Mouse (Mus musculus): ENCODE measurements at regions not wholly inside any gene's neighbourhood (a gene's known extent, or its start where the extent isn't known, plus 50 kb on each side); places are given as distances from the start of the nearest gene placed in this dataset.

DNA sequence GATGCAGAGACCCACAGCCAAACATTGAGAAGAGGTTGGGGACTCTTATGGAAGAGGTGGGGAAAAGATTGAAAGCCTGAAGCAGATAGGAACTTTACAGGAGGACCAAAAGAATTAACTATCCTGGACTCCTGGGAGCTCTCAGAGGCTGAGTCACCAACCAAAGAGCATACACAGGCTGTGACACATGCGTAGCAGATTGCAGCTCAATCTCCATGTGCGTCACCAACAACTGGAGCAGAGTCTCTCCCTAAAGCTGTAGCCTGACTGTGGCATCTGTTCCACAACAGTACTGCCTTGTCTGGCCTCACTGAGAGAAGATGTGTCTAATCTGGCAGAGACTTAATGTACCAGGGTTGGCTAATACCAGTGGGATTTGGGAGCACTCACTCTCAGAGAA lies 185.7 kb upstream of the Clec14a start:
- WGBS, result 90% methylated on average over 2 of the region's 2 CpGs
- no peak overlapping the region for H3K27ac ChIP-seq (ENCODE audit: insufficient read depth, low read depth, low read length)
- H3K36me3 ChIP-seq (ENCODE audit: control insufficient read depth, insufficient read depth, low read length), result no peaks in the 10 kb centered on the region
- H3K4me3 ChIP-seq (ENCODE audit: insufficient read depth, low read depth, low read length), result no peak overlapping the region
- no peaks in the 10 kb centered on the region for H3K27me3 ChIP-seq (replicated peaks; ENCODE audit: control insufficient read depth, insufficient read depth, low read length)
- no peak for DNase-seq
- TF ChIP-seq CTCF (conservative IDR thresholded peaks at IDR 0.05; ENCODE audit: insufficient read depth, insufficient read length, low read depth, low read length), result no peak
- TF ChIP-seq POLR2A (IDR thresholded peaks at IDR 0.05; ENCODE audit: low read depth, low read length), result no peak
- H3K4me1 ChIP-seq (ENCODE audit: control insufficient read depth, insufficient read depth, low read length), result no peaks in the 10 kb centered on the region

DNA sequence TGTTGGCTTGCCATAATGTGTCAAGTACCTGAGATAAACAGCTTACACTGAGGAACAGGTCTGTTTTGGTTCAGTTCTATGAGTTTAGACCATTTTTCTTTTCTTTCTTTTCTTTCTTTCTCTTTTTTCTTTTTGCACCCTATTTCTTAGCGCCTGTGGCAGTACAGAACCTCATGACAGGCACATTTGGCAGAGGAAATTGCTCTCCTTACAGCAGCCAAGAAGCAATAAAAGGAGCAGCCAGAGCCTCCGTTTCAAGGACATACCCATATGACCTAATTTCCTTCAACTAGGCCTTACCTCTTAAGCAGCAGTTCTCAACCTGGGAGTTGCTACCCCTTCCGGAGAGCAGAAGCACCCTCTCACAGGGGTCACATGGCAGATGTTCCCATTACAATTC lies 173.9 kb upstream of the Clec14a start:
- DNase-seq, result peak; percentile 16
- H3K27me3 ChIP-seq (replicated peaks; ENCODE audit: control insufficient read depth, insufficient read depth, low read length), result no peaks in the 10 kb centered on the region
- 58% methylated on average over 3 of the region's 3 CpGs for WGBS
- H3K4me3 ChIP-seq (ENCODE audit: insufficient read depth, low read depth, low read length), result no peak overlapping the region
- H3K27ac ChIP-seq (ENCODE audit: insufficient read depth, low read depth, low read length), result no peak overlapping the region
- TF ChIP-seq CTCF (conservative IDR thresholded peaks at IDR 0.05; ENCODE audit: insufficient read depth, insufficient read length, low read depth, low read length), result no peak
- TF ChIP-seq POLR2A (IDR thresholded peaks at IDR 0.05; ENCODE audit: low read depth, low read length), result no peak
- no peaks in the 10 kb centered on the region for H3K36me3 ChIP-seq (ENCODE audit: control insufficient read depth, insufficient read depth, low read length)
- H3K4me1 ChIP-seq (ENCODE audit: control insufficient read depth, insufficient read depth, low read length), result no peaks in the 10 kb centered on the region

- Histone ChIP-seq H3K4me3 (ENCODE audit: insufficient read depth, low read depth, low read length) (no peak overlapping the region), H3K27ac (ENCODE audit: insufficient read depth, low read depth, low read length) (no peak overlapping the region), H3K27me3 (replicated peaks; ENCODE audit: control insufficient read depth, insufficient read depth, low read length) (no peaks in the 10 kb centered on the region), H3K36me3 (ENCODE audit: control insufficient read depth, insufficient read depth, low read length) (no peaks in the 10 kb centered on the region), H3K4me1 (ENCODE audit: control insufficient read depth, insufficient read depth, low read length) (no peaks in the 10 kb centered on the region)
- no peak for TF ChIP-seq POLR2A (IDR thresholded peaks at IDR 0.05; ENCODE audit: low read depth, low read length)
- no peak for TF ChIP-seq CTCF (conservative IDR thresholded peaks at IDR 0.05; ENCODE audit: insufficient read depth, insufficient read length, low read depth, low read length)
- DNase-seq, result no peak
- 89% methylated on average over 2 of the region's 2 CpGs for WGBS
These were observed 172.9 kb upstream of the Clec14a start for GRCm38 (mm10) chr12:58441962-58442361.

GRCm38 (mm10) chr12:58440666-58441065 lies 171.6 kb upstream of the Clec14a start:
- Histone ChIP-seq H3K4me3 (ENCODE audit: insufficient read depth, low read depth, low read length) (no peak overlapping the region), H3K4me1 (ENCODE audit: control insufficient read depth, insufficient read depth, low read length) (no peaks in the 10 kb centered on the region), H3K27me3 (replicated peaks; ENCODE audit: control insufficient read depth, insufficient read depth, low read length) (no peaks in the 10 kb centered on the region), H3K27ac (ENCODE audit: insufficient read depth, low read depth, low read length) (no peak overlapping the region), H3K36me3 (ENCODE audit: control insufficient read depth, insufficient read depth, low read length) (no peaks in the 10 kb centered on the region)
- no peak for TF ChIP-seq CTCF (conservative IDR thresholded peaks at IDR 0.05; ENCODE audit: insufficient read depth, insufficient read length, low read depth, low read length)
- no peak for TF ChIP-seq POLR2A (IDR thresholded peaks at IDR 0.05; ENCODE audit: low read depth, low read length)
- DNase-seq, result peak; percentile 4

DNA sequence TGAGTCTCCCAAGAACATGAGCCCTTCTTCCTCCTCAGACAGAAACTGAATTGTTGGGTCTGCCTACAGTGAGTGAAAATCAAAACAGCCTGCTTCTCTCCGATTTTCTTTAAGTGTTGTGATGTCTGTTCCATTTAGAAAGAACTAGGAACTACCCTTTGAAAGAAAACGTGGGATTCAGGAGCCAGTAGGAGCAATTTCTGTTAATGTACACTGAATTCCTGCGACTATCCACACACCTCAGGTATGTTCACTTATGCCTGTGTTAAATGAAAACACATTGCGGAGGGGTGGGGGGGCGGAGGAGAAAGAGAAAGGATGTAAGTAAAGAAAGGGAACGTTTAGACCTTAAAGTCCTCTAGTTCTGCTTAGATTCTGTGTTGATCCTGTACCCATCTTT lies 167.9 kb upstream of the Clec14a start:
- DNase-seq, result no peak
- TF ChIP-seq POLR2A (IDR thresholded peaks at IDR 0.05; ENCODE audit: low read depth, low read length), result no peak
- no peak for TF ChIP-seq CTCF (conservative IDR thresholded peaks at IDR 0.05; ENCODE audit: insufficient read depth, insufficient read length, low read depth, low read length)
- Histone ChIP-seq H3K27me3 (replicated peaks; ENCODE audit: control insufficient read depth, insufficient read depth, low read length) (no peaks in the 10 kb centered on the region), H3K36me3 (ENCODE audit: control insufficient read depth, insufficient read depth, low read length) (no peaks in the 10 kb centered on the region), H3K4me3 (ENCODE audit: insufficient read depth, low read depth, low read length) (no peak overlapping the region), H3K4me1 (ENCODE audit: control insufficient read depth, insufficient read depth, low read length) (no peaks in the 10 kb centered on the region), H3K27ac (ENCODE audit: insufficient read depth, low read depth, low read length) (no peak overlapping the region)
- 73% methylated on average over 6 of the region's 6 CpGs for WGBS

DNA sequence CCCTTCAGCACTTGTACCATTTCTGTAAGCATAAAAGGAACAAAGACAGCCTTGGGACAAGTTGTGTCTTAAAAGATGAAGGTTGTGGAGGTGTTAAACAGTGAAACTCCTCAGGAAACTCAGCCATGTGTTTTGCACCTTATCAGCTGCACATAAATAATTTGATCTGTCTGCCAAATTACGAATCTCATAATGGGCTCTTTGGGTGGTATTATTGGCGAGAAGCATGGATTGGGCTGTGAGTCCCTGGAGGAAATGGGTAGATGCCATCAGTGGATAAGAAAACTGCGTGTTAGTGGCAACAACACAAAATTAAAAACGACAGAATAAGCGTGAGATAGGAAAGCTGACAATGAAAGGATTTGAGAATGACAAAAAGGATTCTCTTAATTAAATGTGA lies 165.4 kb upstream of the Clec14a start:
- TF ChIP-seq CTCF (conservative IDR thresholded peaks at IDR 0.05; ENCODE audit: insufficient read depth, insufficient read length, low read depth, low read length) (no peak), POLR2A (IDR thresholded peaks at IDR 0.05; ENCODE audit: low read depth, low read length) (no peak)
- Histone ChIP-seq H3K27ac (ENCODE audit: insufficient read depth, low read depth, low read length) (no peak overlapping the region), H3K4me1 (ENCODE audit: control insufficient read depth, insufficient read depth, low read length) (no peaks in the 10 kb centered on the region), H3K36me3 (ENCODE audit: control insufficient read depth, insufficient read depth, low read length) (no peaks in the 10 kb centered on the region), H3K4me3 (ENCODE audit: insufficient read depth, low read depth, low read length) (no peak overlapping the region), H3K27me3 (replicated peaks; ENCODE audit: control insufficient read depth, insufficient read depth, low read length) (no peaks in the 10 kb centered on the region)
- 72% methylated on average over 5 of the region's 5 CpGs for WGBS
- DNase-seq, result no peak

DNA sequence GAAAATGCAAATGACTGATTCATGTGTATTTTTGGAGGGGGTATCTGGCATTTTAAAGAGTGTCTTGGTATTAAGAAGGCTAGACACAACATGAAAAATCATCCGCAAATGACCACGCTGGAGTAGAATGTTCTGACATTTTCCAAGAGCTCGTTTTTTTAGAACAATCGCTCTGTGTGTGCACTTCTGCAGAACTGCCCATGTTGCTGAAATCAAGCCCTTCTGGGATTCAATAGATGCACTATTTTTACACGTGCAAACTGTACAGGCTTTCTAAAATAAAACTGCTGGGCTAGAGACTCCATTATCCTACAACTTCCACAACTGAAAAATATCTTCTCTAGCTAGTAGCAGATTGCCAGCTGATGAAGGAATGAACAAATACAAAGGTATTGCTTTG lies 160.8 kb upstream of the Clec14a start:
- no peaks in the 10 kb centered on the region for H3K4me1 ChIP-seq (ENCODE audit: control insufficient read depth, insufficient read depth, low read length)
- 80% methylated on average over 5 of the region's 5 CpGs for WGBS
- H3K27ac ChIP-seq (ENCODE audit: insufficient read depth, low read depth, low read length), result no peak overlapping the region
- DNase-seq, result no peak
- no peaks in the 10 kb centered on the region for H3K36me3 ChIP-seq (ENCODE audit: control insufficient read depth, insufficient read depth, low read length)
- no peak overlapping the region for H3K4me3 ChIP-seq (ENCODE audit: insufficient read depth, low read depth, low read length)
- no peak for TF ChIP-seq CTCF (conservative IDR thresholded peaks at IDR 0.05; ENCODE audit: insufficient read depth, insufficient read length, low read depth, low read length)
- no peak for TF ChIP-seq POLR2A (IDR thresholded peaks at IDR 0.05; ENCODE audit: low read depth, low read length)
- no peaks in the 10 kb centered on the region for H3K27me3 ChIP-seq (replicated peaks; ENCODE audit: control insufficient read depth, insufficient read depth, low read length)

DNA sequence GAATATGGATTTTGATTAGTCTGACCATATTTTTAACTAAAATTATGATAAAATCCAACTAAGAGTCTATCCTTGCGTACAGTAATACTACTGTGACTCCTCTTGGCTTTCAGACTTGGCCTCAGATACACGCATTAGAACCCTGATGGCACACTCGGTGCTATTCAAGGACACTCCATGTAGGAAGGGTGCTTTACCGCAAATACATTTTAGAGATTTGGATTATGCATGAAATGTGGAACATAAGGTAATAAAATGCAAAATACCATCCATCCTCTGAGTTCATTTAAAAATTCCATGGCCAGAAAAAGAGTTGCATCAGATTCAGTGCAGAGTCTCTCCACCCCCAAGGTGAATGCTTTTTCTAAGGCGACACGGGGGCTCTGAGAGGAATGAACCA lies 157.7 kb upstream of the Clec14a start:
- Histone ChIP-seq H3K36me3 (ENCODE audit: control insufficient read depth, insufficient read depth, low read length) (no peaks in the 10 kb centered on the region), H3K4me3 (ENCODE audit: insufficient read depth, low read depth, low read length) (no peak overlapping the region), H3K27me3 (replicated peaks; ENCODE audit: control insufficient read depth, insufficient read depth, low read length) (no peaks in the 10 kb centered on the region), H3K27ac (ENCODE audit: insufficient read depth, low read depth, low read length) (no peak overlapping the region), H3K4me1 (ENCODE audit: control insufficient read depth, insufficient read depth, low read length) (no peaks in the 10 kb centered on the region)
- no peak for DNase-seq
- TF ChIP-seq CTCF (conservative IDR thresholded peaks at IDR 0.05; ENCODE audit: insufficient read depth, insufficient read length, low read depth, low read length), result no peak
- WGBS, result 92% methylated on average over 6 of the region's 6 CpGs
